Mouse (Mus musculus): ENCODE data around the gene BC107364.
"Not testable (repeated sequence)": the region's sequence is repeated elsewhere in the genome, so short reads cannot be mapped to it uniquely, and the experiment has no call there.

- TF ChIP-seq CTCF (IDR thresholded peaks at IDR 0.05; ENCODE audit: borderline replicate concordance, extremely low read depth, insufficient read depth, insufficient read length); POLR2A (IDR thresholded peaks at IDR 0.05; ENCODE audit: borderline replicate concordance, extremely low read depth, insufficient read depth, insufficient read length, poor library complexity, severe bottlenecking): not testable (repeated sequence)
Observed at GRCm38 (mm10) chr3:96418902-96419301, 33.2 kb downstream of the BC107364 start.
